Mouse (Mus musculus) gonadal fat pad, adult 2 months (tissue): Measurements from ENCODE around the gene Pdcd6ip. TPM values are rescaled to one million over a fixed set of nuclear protein-coding genes. Genes with fewer than 3 reads are reported as not detected.
"Not testable (repeated sequence)": the region's sequence is repeated elsewhere in the genome, so short reads cannot be mapped to it uniquely, and the experiment has no call there.

Experiments used
- DNase-seq: peaks from one replicate; pipeline ENCODE4 v3.0.0-alpha.2; 2012; ENCODE audit warnings: low read depth
- polyA plus RNA-seq: library from polyadenylated mRNA; depleted of rRNA; stranded (reverse); fragments of >200 nt; gene quantifications from 2 replicates; pipeline ENCODE4 v1.2.3, GENCODE M21; 2012

The Pdcd6ip gene
- polyA plus RNA-seq, 1 experiment = 71.4 TPM

- DNase-seq = no peak
These were observed 6.5 kb downstream of the Pdcd6ip start for GRCm38 (mm10) chr9:113701441-113702160.

GRCm38 (mm10) chr9:113687461-113687860, 20.6 kb downstream of the Pdcd6ip start:
- no peak for DNase-seq

- no peak for DNase-seq
These were observed 34.3 kb downstream of the Pdcd6ip start for GRCm38 (mm10) chr9:113673721-113674120.

- no peak for DNase-seq
These were observed 35.7 kb downstream of the Pdcd6ip start for GRCm38 (mm10) chr9:113672352-113672751.

DNA sequence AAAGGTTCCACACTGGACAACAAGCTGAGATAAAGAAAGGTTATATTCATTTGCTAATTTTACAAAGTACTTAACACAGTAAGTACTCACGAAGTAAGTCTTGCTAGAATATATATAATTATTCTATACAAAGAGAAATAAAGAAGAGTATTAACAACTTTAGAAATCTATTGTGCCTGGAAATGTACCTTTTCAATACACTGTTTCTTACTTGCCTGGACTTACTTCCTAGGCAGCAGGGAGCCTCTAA, 37.3 kb downstream of the Pdcd6ip start:
- no peak for DNase-seq

- peak; percentile 36 for DNase-seq
These were observed 37.8 kb downstream of the Pdcd6ip start for GRCm38 (mm10) chr9:113670105-113670856.

GRCm38 (mm10) chr9:113663476-113663875, 44.6 kb downstream of the Pdcd6ip start:
- DNase-seq = no peak

GRCm38 (mm10) chr9:113657837-113658236, 50.2 kb downstream of the Pdcd6ip start:
- DNase-seq = no peak

DNA sequence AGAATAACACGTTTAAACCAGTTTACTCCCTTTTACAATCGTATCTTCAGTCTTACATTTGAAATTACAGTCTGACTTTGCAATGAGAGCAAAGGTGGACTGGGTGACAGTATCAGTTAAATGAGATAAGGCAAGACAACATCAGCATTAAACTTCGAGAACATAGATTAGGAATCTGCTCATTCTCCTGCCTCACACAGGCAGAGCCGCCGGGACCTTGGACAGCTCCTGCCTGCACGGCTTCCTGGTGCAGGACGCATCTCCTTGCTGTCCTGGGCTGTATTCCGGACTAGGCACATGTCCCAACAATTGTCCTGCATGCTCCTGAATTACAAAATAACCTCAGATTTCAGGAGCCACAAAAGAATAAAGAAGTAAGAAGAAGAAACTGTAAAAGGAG, 54.5 kb downstream of the Pdcd6ip start:
- DNase-seq = no peak

GRCm38 (mm10) chr9:113650787-113651186, 57.3 kb downstream of the Pdcd6ip start:
- DNase-seq = no peak

- not testable (repeated sequence) for DNase-seq
These were observed 58.8 kb downstream of the Pdcd6ip start for GRCm38 (mm10) chr9:113649211-113649610.

GRCm38 (mm10) chr9:113645837-113646169, 62.3 kb downstream of the Pdcd6ip start:
- no peak for DNase-seq

DNA sequence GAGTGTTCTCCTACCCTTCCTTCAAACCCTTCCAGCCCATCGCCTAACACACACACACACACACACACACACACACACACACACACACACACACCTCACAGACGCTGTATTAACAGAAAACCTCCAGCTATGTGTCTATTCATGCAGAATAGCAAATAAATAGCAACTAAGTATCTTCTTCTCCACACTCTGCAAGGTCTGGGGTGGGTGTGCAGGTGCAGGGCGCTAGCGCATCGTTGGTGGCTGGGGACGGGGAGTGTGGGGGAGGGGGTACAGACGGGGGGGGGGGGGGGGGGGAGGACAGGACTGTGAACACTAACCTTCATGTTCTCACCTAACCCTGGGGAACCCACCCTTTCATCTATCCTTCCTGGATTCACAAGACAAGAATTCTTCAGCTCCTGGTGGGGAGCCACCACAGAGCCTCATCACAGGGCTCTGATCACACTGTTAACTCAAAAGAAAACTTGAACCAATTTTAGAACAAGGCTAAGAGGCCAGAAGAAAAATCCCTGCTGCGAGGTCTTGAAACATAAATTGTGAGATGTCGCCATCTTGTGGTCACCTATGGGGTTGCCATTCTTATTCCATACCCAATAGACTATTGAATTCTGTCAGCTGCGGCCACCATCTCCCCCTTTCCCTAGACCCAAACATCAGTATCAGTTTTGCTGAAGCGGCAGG, 62.8 kb downstream of the Pdcd6ip start:
- DNase-seq = no peak

DNA sequence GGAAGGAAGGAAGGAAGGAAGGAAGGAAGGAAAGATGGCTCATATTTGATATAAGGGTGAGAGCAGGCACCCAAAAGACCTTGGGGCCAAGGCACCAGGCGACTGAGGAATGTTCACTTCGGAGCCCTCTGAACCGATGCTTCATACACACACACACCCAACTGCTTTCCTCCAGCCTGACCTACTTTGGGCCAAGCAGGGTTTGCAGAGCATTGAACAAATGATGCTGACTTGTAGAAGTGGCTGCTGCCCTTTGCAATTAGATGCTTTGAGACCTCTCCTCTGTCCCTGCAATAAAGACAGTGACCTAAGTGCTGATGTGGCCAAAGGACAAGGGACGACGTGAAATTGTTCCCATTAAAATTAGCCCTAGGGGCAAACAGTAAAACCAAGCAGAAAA, 63.4 kb downstream of the Pdcd6ip start:
- DNase-seq = no peak

DNA sequence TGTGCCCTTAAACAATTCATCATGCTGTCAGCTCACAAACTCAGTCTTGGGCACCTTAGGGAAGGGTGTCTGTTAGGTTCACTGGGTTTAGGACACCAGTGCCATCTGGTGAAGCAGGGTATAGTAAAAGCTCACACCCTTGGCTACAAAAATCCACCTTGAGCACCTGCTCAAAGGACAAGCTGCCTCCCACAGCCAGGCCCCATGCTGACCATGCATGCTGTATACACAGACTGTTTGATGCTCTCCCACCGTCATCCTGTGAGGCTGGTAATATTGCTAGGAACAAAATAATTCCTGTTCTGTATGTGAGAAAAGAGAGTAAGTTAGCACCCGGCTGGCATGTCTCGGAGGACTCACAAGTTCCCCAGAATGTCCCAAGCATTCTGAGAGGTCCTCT, 64.0 kb downstream of the Pdcd6ip start:
- DNase-seq = no peak

GRCm38 (mm10) chr9:113643669-113644068, 64.4 kb downstream of the Pdcd6ip start:
- no peak for DNase-seq

DNA sequence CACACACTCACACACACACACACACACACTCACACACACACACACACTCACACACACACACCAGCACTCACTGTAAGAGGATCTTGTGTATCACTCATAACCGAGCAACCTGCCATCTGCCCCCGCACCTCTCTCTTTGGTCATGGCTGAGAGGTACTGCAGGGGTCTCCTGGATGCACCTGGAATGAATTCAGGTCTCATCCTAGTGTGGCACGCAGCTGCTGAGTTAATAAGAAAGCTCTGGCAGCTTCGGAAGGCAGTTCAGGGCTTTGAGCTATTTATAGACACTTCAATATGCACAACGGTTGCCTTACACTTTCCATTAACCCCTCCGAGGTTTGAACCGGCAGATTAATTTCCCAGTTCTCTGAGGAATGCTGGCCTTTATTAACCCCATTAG, 73.1 kb downstream of the Pdcd6ip start:
- no peak for DNase-seq

DNA sequence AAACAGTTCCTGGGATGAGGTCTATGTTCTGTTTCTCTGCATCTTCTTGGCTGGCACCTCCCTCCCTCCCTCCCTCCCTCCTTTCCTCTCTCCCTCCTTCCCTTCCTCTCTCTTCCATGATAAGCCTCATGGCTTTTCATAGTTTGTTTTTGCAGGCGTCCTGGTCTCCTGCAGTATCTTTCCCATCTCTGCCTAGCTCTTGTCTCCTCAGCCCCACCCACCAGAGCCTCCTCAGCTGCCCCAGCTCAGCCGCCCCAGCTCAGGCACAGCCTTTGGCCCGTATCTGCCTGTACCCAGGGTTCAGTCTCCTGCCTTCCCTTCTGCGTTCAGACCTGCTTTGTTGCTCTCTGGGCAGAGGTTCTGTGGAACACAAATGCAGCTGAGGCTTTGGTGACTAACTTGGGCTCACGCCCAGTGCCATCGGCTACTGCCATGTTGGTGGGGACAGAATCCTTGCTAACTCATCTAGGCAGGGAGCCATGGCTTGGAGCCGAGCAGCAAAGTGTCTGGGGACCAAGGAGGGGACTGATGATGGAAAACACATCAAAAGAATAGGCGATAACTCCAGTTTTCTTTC, 74.8 kb downstream of the Pdcd6ip start:
- DNase-seq = no peak

GRCm38 (mm10) chr9:113632350-113633043, 75.6 kb downstream of the Pdcd6ip start:
- no peak for DNase-seq

- DNase-seq = no peak
These were observed 78.4 kb downstream of the Pdcd6ip start for GRCm38 (mm10) chr9:113629632-113630031.

- no peak for DNase-seq
These were observed 78.9 kb downstream of the Pdcd6ip start for GRCm38 (mm10) chr9:113629191-113629590.

DNA sequence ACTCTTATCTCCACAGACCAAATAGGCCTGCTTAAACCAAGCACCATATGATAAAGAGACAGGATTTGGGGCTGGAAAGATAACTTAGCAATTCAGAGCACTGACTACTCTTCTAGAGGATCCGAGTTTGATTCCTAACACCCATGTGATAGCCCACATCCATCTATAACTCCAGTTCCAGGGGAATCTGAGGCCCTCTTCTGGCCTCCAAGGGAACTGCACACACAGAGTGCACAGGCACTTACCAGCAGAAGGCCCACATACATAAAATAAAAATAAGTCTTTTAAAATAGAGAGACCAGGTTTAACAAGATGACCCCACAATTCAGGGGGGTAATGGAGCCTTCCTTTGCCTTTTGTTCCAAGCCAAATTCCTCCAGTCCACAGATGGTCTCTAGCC, 79.3 kb downstream of the Pdcd6ip start:
- no peak for DNase-seq
